Mouse (Mus musculus) embryonic facial prominence, embryonic 14.5 days (tissue): Measurements from ENCODE around the gene Rfxank. TPM values are rescaled to one million over a fixed set of nuclear protein-coding genes. Genes with fewer than 3 reads are reported as not detected.

ENCODE experiments used
- ATAC-seq: fragments of 200-750 bp; cut with Nextera tagmentation; 2 replicates; pipeline ENCODE4 v1.8.0; 2017; ENCODE audit warnings: low read depth, moderate number of reproducible peaks, moderate TSS enrichment
- DNase-seq: peaks from one replicate; pipeline ENCODE4 v3.0.0-alpha.2; 2015; ENCODE audit warnings: low spot score
- H3K27ac ChIP-seq: fragments of 300-500 bp; sonication (generic); replicated peaks from 2 replicates; pipeline ENCODE4 v1.5.1; 2014; ENCODE audit warnings: low read depth, mild to moderate bottlenecking, low read length, moderate library complexity
- H3K27me3 ChIP-seq: fragments of 300-500 bp; sonication (generic); replicated peaks from 2 replicates; pipeline ENCODE4 v1.6.1; 2014; ENCODE audit warnings: low read length; ENCODE audit not compliant: control insufficient read depth, insufficient read depth
- H3K36me3 ChIP-seq: fragments of 300-500 bp; sonication (generic); 2 replicates; pipeline ENCODE4 v1.6.1; 2014; ENCODE audit warnings: low read length, mixed read lengths; ENCODE audit not compliant: control insufficient read depth, insufficient read depth
- H3K4me1 ChIP-seq: fragments of 300-500 bp; sonication (generic); 2 replicates; pipeline ENCODE4 v1.6.1; 2014; ENCODE audit warnings: antibody characterized with exemption, low read length; ENCODE audit not compliant: control insufficient read depth, insufficient read depth
- H3K4me2 ChIP-seq: fragments of 300-500 bp; sonication (generic); 2 replicates; pipeline ENCODE4 v1.6.1; 2014; ENCODE audit warnings: low read depth, mild to moderate bottlenecking, low read length, moderate library complexity, mixed read lengths
- H3K4me3 ChIP-seq: fragments of 300-500 bp; sonication (generic); 2 replicates; pipeline ENCODE4 v1.5.1; 2014; ENCODE audit warnings: low read depth, mild to moderate bottlenecking, low read length
- H3K9ac ChIP-seq: fragments of 300-500 bp; sonication (generic); 2 replicates; pipeline ENCODE4 v1.6.1; 2014; ENCODE audit warnings: low read depth, mild to moderate bottlenecking, low read length, moderate library complexity, mixed read lengths
- H3K9me3 ChIP-seq: fragments of 300-500 bp; sonication (generic); 2 replicates; pipeline ENCODE4 v1.6.1; 2016; ENCODE audit warnings: low read length; ENCODE audit not compliant: control insufficient read depth
- WGBS: fragments of 180-500 bp; shearing (Covaris S2); extraction: QIAGEN DNeasy Blood & Tissue Kit; methylation state at CpG from one replicate; pipeline ENCODE4 v1.1.7; 2014; 5-methylcytosine and 5-hydroxymethylcytosine counted together
- polyA plus RNA-seq: library from polyadenylated mRNA; unstranded; fragments of >200 nt; fragmentation: Nextera tagmentation; extraction: Ambion mirVana; gene quantifications from 2 replicates; pipeline ENCODE4 v1.2.1, GENCODE M21; 2014

Gene Rfxank
- polyA plus RNA-seq, 1 experiment from 2014 or later = 13.0 TPM

- no peak overlapping the region for H3K9ac ChIP-seq
- H3K4me1 ChIP-seq = no peaks in the 10 kb centered on the region
- H3K27me3 ChIP-seq = no peaks in the 10 kb centered on the region
- H3K9me3 ChIP-seq = no peaks in the 10 kb centered on the region
- no peak overlapping the region for H3K27ac ChIP-seq
- WGBS = 85% methylated on average over 4 of the region's 4 CpGs
- ATAC-seq (no peak), DNase-seq (no peak)
- no peak overlapping the region for H3K4me3 ChIP-seq
- no peaks in the 10 kb centered on the region for H3K36me3 ChIP-seq
- no peak overlapping the region for H3K4me2 ChIP-seq
Observed at GRCm38 (mm10) chr8:70159211-70159610, 20.3 kb upstream of the Rfxank start.

- ATAC-seq (peak; percentile 94), DNase-seq (peak; percentile 87)
- H3K27ac ChIP-seq = 0 out of 2 replicates have a peak overlapping the region, but pooled peaks have one; percentile 15
- no peaks in the 10 kb centered on the region for H3K9me3 ChIP-seq
- 17% methylated on average over 25 of the region's 40 CpGs for WGBS
- peak overlapping the region; percentile 62 for H3K9ac ChIP-seq
- H3K4me1 ChIP-seq = no peaks in the 10 kb centered on the region
- H3K4me3 ChIP-seq = peak overlapping the region; percentile 50
- no peaks in the 10 kb centered on the region for H3K36me3 ChIP-seq
- H3K4me2 ChIP-seq = peak overlapping the region; percentile 73
- H3K27me3 ChIP-seq = no peaks in the 10 kb centered on the region
Observed at GRCm38 (mm10) chr8:70158069-70158853, 19.3 kb upstream of the Rfxank start.

- DNase-seq = no peak
- H3K27me3 ChIP-seq = no peaks in the 10 kb centered on the region
- WGBS = 87% methylated on average over 1 of the region's 1 CpGs
Observed at GRCm38 (mm10) chr8:70157240-70157800, 18.4 kb upstream of the Rfxank start.

GRCm38 (mm10) chr8:70152537-70153257, 13.7 kb upstream of the Rfxank start:
- DNase-seq (peak; percentile 94), ATAC-seq (peak; percentile 96)
- Histone ChIP-seq H3K4me1 (no peaks in the 10 kb centered on the region), H3K4me3 (no peak overlapping the region), H3K9me3 (no peaks in the 10 kb centered on the region), H3K27me3 (no peaks in the 10 kb centered on the region), H3K4me2 (peak overlapping the region; percentile 45), H3K9ac (no peak overlapping the region), H3K27ac (no peak overlapping the region), H3K36me3 (no peaks in the 10 kb centered on the region)
- whole genome bisulfite sequencing = 16% methylated on average over 15 of the region's 22 CpGs

More at GRCm38 (mm10) chr8:70157240-70157800, 18.4 kb upstream of the Rfxank start:
- no peak overlapping the region for H3K27ac ChIP-seq
- no peak overlapping the region for H3K4me2 ChIP-seq
- H3K9me3 ChIP-seq = no peaks in the 10 kb centered on the region
- no peaks in the 10 kb centered on the region for H3K4me1 ChIP-seq
- no peaks in the 10 kb centered on the region for H3K36me3 ChIP-seq
- ATAC-seq = no peak
- no peak overlapping the region for H3K9ac ChIP-seq
- H3K4me3 ChIP-seq = no peak overlapping the region

- Histone ChIP-seq H3K27ac (0 out of 2 replicates have a peak overlapping the region, but pooled peaks have one; percentile 15), H3K4me2 (peak overlapping the region; percentile 29; the same call in 1 of the 2 replicates), H3K4me3 (no peak overlapping the region), H3K36me3 (peaks cover 22% of the 10 kb centered on the region), H3K27me3 (no peaks in the 10 kb centered on the region), H3K9ac (peak overlapping the region; percentile 46; the same call in 1 of the 2 replicates), H3K4me1 (no peaks in the 10 kb centered on the region), H3K9me3 (no peaks in the 10 kb centered on the region)
- WGBS = 8% methylated on average over 12 of the region's 13 CpGs
- DNase-seq (peak; percentile 64), ATAC-seq (peak; percentile 64)
Observed at GRCm38 (mm10) chr8:70150158-70150557, 11.2 kb upstream of the Rfxank start.

- no peak overlapping the region for H3K9ac ChIP-seq
- H3K36me3 ChIP-seq = peaks cover 36% of the 10 kb centered on the region
- ATAC-seq (no peak), DNase-seq (no peak)
- H3K9me3 ChIP-seq = no peaks in the 10 kb centered on the region
- no peaks in the 10 kb centered on the region for H3K27me3 ChIP-seq
- H3K4me3 ChIP-seq = no peak overlapping the region
- no peak overlapping the region for H3K27ac ChIP-seq
- H3K4me1 ChIP-seq = no peaks in the 10 kb centered on the region
- 90% methylated on average over 7 of the region's 7 CpGs for WGBS
- H3K4me2 ChIP-seq = no peak overlapping the region
Observed at GRCm38 (mm10) chr8:70147678-70148607, 9.0 kb upstream of the Rfxank start.

- WGBS = 11% methylated on average over 9 of the region's 9 CpGs
Observed at GRCm38 (mm10) chr8:70139981-70140380, 1.0 kb upstream of the Rfxank start.

GRCm38 (mm10) chr8:70137890-70138289, 1.1 kb downstream of the Rfxank start:
- Histone ChIP-seq H3K4me2 (peak overlapping the region; percentile 62), H3K9me3 (no peaks in the 10 kb centered on the region), H3K4me1 (peaks cover 12% of the 10 kb centered on the region), H3K36me3 (peaks cover 51% of the 10 kb centered on the region), H3K9ac (peak overlapping the region; percentile 70), H3K27me3 (no peaks in the 10 kb centered on the region), H3K4me3 (peak overlapping the region; percentile 56), H3K27ac (no peak overlapping the region)
- DNase-seq (no peak), ATAC-seq (no peak)
- WGBS = 90% methylated on average over 4 of the region's 4 CpGs

More at GRCm38 (mm10) chr8:70139981-70140380, 1.0 kb upstream of the Rfxank start:
- Histone ChIP-seq H3K4me1 (peaks cover 12% of the 10 kb centered on the region), H3K9ac (peak overlapping the region; percentile 72), H3K27me3 (no peaks in the 10 kb centered on the region), H3K36me3 (peaks cover 43% of the 10 kb centered on the region), H3K9me3 (no peaks in the 10 kb centered on the region), H3K4me3 (peak overlapping the region; percentile 56), H3K4me2 (peak overlapping the region; percentile 62), H3K27ac (peak overlapping the region; percentile 72)
- no peak for ATAC-seq
- no peak for DNase-seq
